Mouse (Mus musculus): ENCODE results near the gene Opalin. TPM values are rescaled to one million over a fixed set of nuclear protein-coding genes. Genes with fewer than 3 reads are reported as not detected.
A peak's percentile ranks its signal among the peaks of the same experiment; 100 is the strongest.

The Opalin gene
- polyA plus RNA-seq, 1 experiment from 2014 or later: not detected

DNA sequence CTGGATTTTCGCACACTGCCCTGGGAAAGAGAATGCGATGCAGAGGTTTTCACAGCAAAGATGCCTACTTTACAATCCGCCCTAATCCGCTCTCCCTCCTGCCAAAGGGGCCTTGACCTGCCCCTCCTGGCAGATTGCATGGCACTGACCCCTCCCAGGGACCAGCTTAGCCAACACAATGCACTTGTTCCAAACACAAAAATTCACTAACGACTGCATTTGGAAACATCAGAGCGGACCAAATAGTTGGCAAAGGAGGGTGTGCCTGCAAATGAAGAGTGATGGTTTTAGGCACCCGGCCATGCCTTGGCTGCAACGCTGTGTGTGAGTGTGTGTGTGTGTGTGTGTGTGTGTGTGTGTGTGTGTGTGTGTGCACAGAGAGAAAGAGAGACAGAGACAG, 32.6 kb upstream of the Opalin start:
- DNase-seq (ENCODE audit: low spot score) (peak; percentile 71), ATAC-seq (replicated peaks; ENCODE audit: low FRiP score) (peak; percentile 51; the same call in 1 of the 2 replicates)
- H3K27ac ChIP-seq (ENCODE audit: low read depth, low read length): no peak overlapping the region

GRCm38 (mm10) chr19:41108666-41109065, 31.8 kb upstream of the Opalin start:
- no peaks in the 10 kb centered on the region for H3K36me3 ChIP-seq (ENCODE audit: control insufficient read depth, insufficient read depth, low read length)
- ATAC-seq (replicated peaks; ENCODE audit: low FRiP score) (no peak), DNase-seq (ENCODE audit: low spot score) (no peak)
- H3K4me2 ChIP-seq (ENCODE audit: low read depth, low read length, severe bottlenecking): no peak overlapping the region
- no peak overlapping the region for H3K9ac ChIP-seq (ENCODE audit: low read length)
- H3K9me3 ChIP-seq (ENCODE audit: control insufficient read depth, low read length): no peaks in the 10 kb centered on the region
- H3K4me3 ChIP-seq (ENCODE audit: low read depth, low read length): no peak overlapping the region
- peaks cover 13% of the 10 kb centered on the region for H3K27me3 ChIP-seq (ENCODE audit: control insufficient read depth, insufficient read depth, low read length)
- H3K4me1 ChIP-seq (replicated peaks; ENCODE audit: control insufficient read depth, insufficient read depth, low read length): no peaks in the 10 kb centered on the region; the same call in 1 of the 2 replicates
- H3K27ac ChIP-seq (ENCODE audit: low read depth, low read length): no peak overlapping the region
- WGBS: 83% methylated on average over 7 of the region's 7 CpGs

More for the DNA sequence above, 32.6 kb upstream of the Opalin start:
- 30% methylated on average over 8 of the region's 8 CpGs for WGBS
- no peaks in the 10 kb centered on the region for H3K36me3 ChIP-seq (ENCODE audit: control insufficient read depth, insufficient read depth, low read length)
- H3K4me3 ChIP-seq (ENCODE audit: low read depth, low read length): no peak overlapping the region
- H3K4me2 ChIP-seq (ENCODE audit: low read depth, low read length, severe bottlenecking): no peak overlapping the region
- H3K9ac ChIP-seq (ENCODE audit: low read length): no peak overlapping the region
- peaks cover 3% of the 10 kb centered on the region; the same call in 1 of the 2 replicates for H3K4me1 ChIP-seq (replicated peaks; ENCODE audit: control insufficient read depth, insufficient read depth, low read length)
- peaks cover 13% of the 10 kb centered on the region for H3K27me3 ChIP-seq (ENCODE audit: control insufficient read depth, insufficient read depth, low read length)
- H3K9me3 ChIP-seq (ENCODE audit: control insufficient read depth, low read length): no peaks in the 10 kb centered on the region

DNA sequence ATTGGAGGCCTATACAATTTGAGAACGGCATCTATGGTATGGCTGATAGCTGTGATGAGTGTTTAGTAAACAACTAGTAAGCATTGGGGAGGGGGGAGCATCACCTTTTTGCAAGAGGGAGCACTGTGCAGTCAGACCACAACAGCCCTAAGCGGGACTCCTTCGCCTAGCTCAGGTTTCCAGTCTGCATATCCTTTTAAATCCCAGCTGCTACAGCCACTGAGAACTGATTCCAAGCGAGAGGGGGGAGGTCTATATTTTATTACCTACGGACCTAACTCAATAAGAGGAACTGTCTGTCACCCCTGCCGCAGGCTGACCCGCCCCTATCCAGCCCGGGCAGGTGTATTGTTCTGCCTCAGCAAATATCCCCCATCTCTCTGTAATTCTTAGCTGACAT, 30.6 kb upstream of the Opalin start:
- WGBS: 68% methylated on average over 8 of the region's 8 CpGs
- no peak for ATAC-seq (replicated peaks; ENCODE audit: low FRiP score)
- Histone ChIP-seq H3K4me2 (ENCODE audit: low read depth, low read length, severe bottlenecking) (no peak overlapping the region), H3K27ac (ENCODE audit: low read depth, low read length) (no peak overlapping the region), H3K4me1 (replicated peaks; ENCODE audit: control insufficient read depth, insufficient read depth, low read length) (no peaks in the 10 kb centered on the region; the same call in 1 of the 2 replicates), H3K9ac (ENCODE audit: low read length) (no peak overlapping the region), H3K27me3 (ENCODE audit: control insufficient read depth, insufficient read depth, low read length) (peaks cover 13% of the 10 kb centered on the region), H3K4me3 (ENCODE audit: low read depth, low read length) (no peak overlapping the region), H3K9me3 (ENCODE audit: control insufficient read depth, low read length) (no peaks in the 10 kb centered on the region), H3K36me3 (ENCODE audit: control insufficient read depth, insufficient read depth, low read length) (no peaks in the 10 kb centered on the region)
- DNase-seq (ENCODE audit: low spot score): no peak

DNA sequence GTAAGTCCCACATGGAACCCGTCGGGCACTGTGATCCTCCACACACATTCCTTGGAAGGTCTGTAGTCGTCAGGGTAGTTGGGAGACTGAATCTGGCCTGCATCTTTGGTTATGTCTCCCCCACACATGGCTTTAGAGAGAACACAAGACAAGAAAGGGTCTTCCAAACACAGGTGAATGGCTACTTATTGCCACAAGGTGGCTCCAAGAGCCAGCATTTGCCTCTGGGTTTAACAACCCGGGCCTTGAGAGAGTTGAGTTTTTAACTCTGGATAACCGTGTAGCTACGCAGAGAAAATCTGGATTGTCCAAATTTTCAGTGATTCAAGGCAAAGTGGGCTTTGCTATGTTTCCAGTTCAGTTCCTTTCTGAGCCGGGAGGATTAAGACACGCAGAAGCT, 28.0 kb upstream of the Opalin start:
- Histone ChIP-seq H3K4me3 (ENCODE audit: low read depth, low read length) (no peak overlapping the region), H3K27me3 (ENCODE audit: control insufficient read depth, insufficient read depth, low read length) (peaks cover 8% of the 10 kb centered on the region), H3K9ac (ENCODE audit: low read length) (no peak overlapping the region), H3K4me2 (ENCODE audit: low read depth, low read length, severe bottlenecking) (no peak overlapping the region), H3K36me3 (ENCODE audit: control insufficient read depth, insufficient read depth, low read length) (no peaks in the 10 kb centered on the region), H3K4me1 (replicated peaks; ENCODE audit: control insufficient read depth, insufficient read depth, low read length) (no peaks in the 10 kb centered on the region; the same call in 1 of the 2 replicates), H3K9me3 (ENCODE audit: control insufficient read depth, low read length) (no peaks in the 10 kb centered on the region), H3K27ac (ENCODE audit: low read depth, low read length) (no peak overlapping the region)
- 43% methylated on average over 8 of the region's 8 CpGs for WGBS
- DNase-seq (ENCODE audit: low spot score) (peak; percentile 61), ATAC-seq (replicated peaks; ENCODE audit: low FRiP score) (no peak; the same call in 1 of the 2 replicates)

DNA sequence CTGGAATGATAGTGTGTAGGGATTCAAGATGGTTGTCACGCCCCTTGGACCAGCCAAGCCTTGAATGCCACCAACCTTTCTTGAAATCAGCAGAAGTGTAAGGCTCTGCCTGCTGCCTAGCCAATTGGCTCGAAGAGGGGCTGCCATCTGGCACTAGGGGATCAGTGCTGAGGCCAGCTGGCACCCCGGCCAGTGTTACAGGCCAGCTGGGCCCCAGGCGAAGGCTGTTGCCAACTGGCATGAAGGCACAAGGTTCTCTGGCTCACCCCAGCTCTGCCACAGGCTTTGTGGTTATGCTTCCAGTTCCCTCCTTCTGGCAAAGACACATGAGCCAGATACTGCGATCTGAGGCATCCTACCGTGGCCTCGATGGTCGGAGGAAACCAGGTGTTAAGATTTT, 24.5 kb upstream of the Opalin start:
- Histone ChIP-seq H3K36me3 (ENCODE audit: control insufficient read depth, insufficient read depth, low read length) (no peaks in the 10 kb centered on the region), H3K9me3 (ENCODE audit: control insufficient read depth, low read length) (no peaks in the 10 kb centered on the region), H3K4me1 (replicated peaks; ENCODE audit: control insufficient read depth, insufficient read depth, low read length) (no peaks in the 10 kb centered on the region), H3K4me3 (ENCODE audit: low read depth, low read length) (no peak overlapping the region), H3K4me2 (ENCODE audit: low read depth, low read length, severe bottlenecking) (no peak overlapping the region), H3K27ac (ENCODE audit: low read depth, low read length) (no peak overlapping the region), H3K9ac (ENCODE audit: low read length) (no peak overlapping the region), H3K27me3 (ENCODE audit: control insufficient read depth, insufficient read depth, low read length) (peaks cover 8% of the 10 kb centered on the region)
- WGBS: 85% methylated on average over 8 of the region's 8 CpGs
- ATAC-seq (replicated peaks; ENCODE audit: low FRiP score) (no peak), DNase-seq (ENCODE audit: low spot score) (no peak)

DNA sequence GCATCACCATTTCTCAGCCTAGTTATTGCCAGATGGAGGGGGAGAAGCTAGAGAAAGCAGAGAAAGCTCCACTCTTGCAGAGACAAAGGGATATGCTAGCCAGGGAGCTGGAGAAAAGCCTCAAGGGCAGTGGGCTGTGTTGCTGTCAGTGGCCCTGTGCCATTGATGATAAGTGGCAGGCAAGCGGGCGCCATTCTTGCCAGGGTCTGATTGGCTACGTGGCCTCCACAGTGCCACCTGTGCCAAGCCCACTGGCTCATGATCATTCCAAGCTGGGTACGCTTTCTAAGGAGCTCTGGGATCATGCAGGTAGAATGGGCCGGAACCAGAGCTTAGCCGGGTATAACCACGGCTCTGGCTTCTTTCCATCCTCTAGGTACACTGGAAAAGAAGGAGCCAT, 23.9 kb upstream of the Opalin start:
- H3K4me2 ChIP-seq (ENCODE audit: low read depth, low read length, severe bottlenecking): no peak overlapping the region
- DNase-seq (ENCODE audit: low spot score) (no peak), ATAC-seq (replicated peaks; ENCODE audit: low FRiP score) (no peak)
- peaks cover 4% of the 10 kb centered on the region; the same call in 1 of the 2 replicates for H3K27me3 ChIP-seq (ENCODE audit: control insufficient read depth, insufficient read depth, low read length)
- WGBS: 94% methylated on average over 7 of the region's 7 CpGs
- no peaks in the 10 kb centered on the region for H3K36me3 ChIP-seq (ENCODE audit: control insufficient read depth, insufficient read depth, low read length)
- H3K4me1 ChIP-seq (replicated peaks; ENCODE audit: control insufficient read depth, insufficient read depth, low read length): no peaks in the 10 kb centered on the region
- no peak overlapping the region for H3K9ac ChIP-seq (ENCODE audit: low read length)
- H3K4me3 ChIP-seq (ENCODE audit: low read depth, low read length): no peak overlapping the region
- no peak overlapping the region for H3K27ac ChIP-seq (ENCODE audit: low read depth, low read length)
- H3K9me3 ChIP-seq (ENCODE audit: control insufficient read depth, low read length): no peaks in the 10 kb centered on the region

DNA sequence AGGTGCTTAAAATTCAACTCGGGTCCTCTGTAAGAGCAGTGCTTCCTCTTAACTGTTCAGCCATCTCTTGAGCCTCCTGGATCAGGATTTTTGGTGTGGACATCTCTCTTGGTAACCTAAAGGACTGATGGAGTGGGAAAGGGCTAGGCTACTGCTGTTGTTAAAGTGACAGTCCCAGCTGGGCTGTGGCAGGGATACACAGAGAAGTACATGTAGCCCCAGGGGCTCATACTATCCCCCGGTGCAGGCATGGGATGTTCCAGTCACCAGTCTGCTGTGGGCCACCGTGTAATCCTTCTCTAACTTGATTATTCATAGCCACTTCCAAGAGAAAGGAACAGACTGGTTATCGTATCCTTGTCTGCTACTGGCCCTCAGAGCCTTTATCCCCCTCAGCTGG, 20.1 kb upstream of the Opalin start:
- Histone ChIP-seq H3K4me3 (ENCODE audit: low read depth, low read length) (no peak overlapping the region), H3K4me2 (ENCODE audit: low read depth, low read length, severe bottlenecking) (no peak overlapping the region), H3K27ac (ENCODE audit: low read depth, low read length) (no peak overlapping the region), H3K9ac (ENCODE audit: low read length) (no peak overlapping the region), H3K27me3 (ENCODE audit: control insufficient read depth, insufficient read depth, low read length) (no peaks in the 10 kb centered on the region), H3K9me3 (ENCODE audit: control insufficient read depth, low read length) (no peaks in the 10 kb centered on the region), H3K4me1 (replicated peaks; ENCODE audit: control insufficient read depth, insufficient read depth, low read length) (no peaks in the 10 kb centered on the region), H3K36me3 (ENCODE audit: control insufficient read depth, insufficient read depth, low read length) (no peaks in the 10 kb centered on the region)
- no peak for DNase-seq (ENCODE audit: low spot score)
- ATAC-seq (replicated peaks; ENCODE audit: low FRiP score): no peak
- 70% methylated on average over 4 of the region's 4 CpGs for WGBS

GRCm38 (mm10) chr19:41091901-41092300, 15.0 kb upstream of the Opalin start:
- Histone ChIP-seq H3K4me2 (ENCODE audit: low read depth, low read length, severe bottlenecking) (no peak overlapping the region), H3K27ac (ENCODE audit: low read depth, low read length) (no peak overlapping the region), H3K36me3 (ENCODE audit: control insufficient read depth, insufficient read depth, low read length) (no peaks in the 10 kb centered on the region), H3K4me1 (replicated peaks; ENCODE audit: control insufficient read depth, insufficient read depth, low read length) (no peaks in the 10 kb centered on the region), H3K9me3 (ENCODE audit: control insufficient read depth, low read length) (no peaks in the 10 kb centered on the region), H3K4me3 (ENCODE audit: low read depth, low read length) (no peak overlapping the region), H3K9ac (ENCODE audit: low read length) (no peak overlapping the region), H3K27me3 (ENCODE audit: control insufficient read depth, insufficient read depth, low read length) (no peaks in the 10 kb centered on the region)
- ATAC-seq (replicated peaks; ENCODE audit: low FRiP score) (no peak), DNase-seq (ENCODE audit: low spot score) (no peak)
- WGBS: 88% methylated on average over 2 of the region's 2 CpGs

DNA sequence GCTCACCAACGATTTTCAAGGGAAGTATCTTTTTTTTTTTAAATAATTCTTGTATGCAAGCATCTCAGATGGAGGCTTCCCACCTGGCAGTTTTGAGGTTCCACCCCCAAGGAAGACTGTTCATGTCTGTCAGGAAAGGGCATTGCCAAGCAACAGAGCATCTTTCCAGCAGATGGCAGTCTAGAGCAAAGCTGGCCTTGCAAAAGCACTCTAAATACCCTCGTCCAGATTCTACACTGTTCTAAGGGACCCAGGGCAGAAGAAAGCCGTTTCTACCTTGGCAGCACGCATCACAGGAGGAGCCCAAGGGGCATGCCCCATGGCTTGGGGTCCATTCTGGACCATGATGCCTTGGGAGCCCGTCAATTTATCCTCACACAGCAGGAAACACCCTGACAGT, 12.9 kb upstream of the Opalin start:
- 19% methylated on average over 5 of the region's 5 CpGs for WGBS
- Histone ChIP-seq H3K9me3 (ENCODE audit: control insufficient read depth, low read length) (no peaks in the 10 kb centered on the region), H3K4me2 (ENCODE audit: low read depth, low read length, severe bottlenecking) (no peak overlapping the region), H3K27ac (ENCODE audit: low read depth, low read length) (no peak overlapping the region), H3K4me3 (ENCODE audit: low read depth, low read length) (no peak overlapping the region), H3K36me3 (ENCODE audit: control insufficient read depth, insufficient read depth, low read length) (no peaks in the 10 kb centered on the region), H3K4me1 (replicated peaks; ENCODE audit: control insufficient read depth, insufficient read depth, low read length) (no peaks in the 10 kb centered on the region), H3K9ac (ENCODE audit: low read length) (no peak overlapping the region), H3K27me3 (ENCODE audit: control insufficient read depth, insufficient read depth, low read length) (no peaks in the 10 kb centered on the region)
- DNase-seq (ENCODE audit: low spot score) (peak; percentile 82), ATAC-seq (replicated peaks; ENCODE audit: low FRiP score) (peak; percentile 32; the same call in 1 of the 2 replicates)

Data from forebrain, embryonic 11.5 days (tissue).